Mouse (Mus musculus): ENCODE measurements around the gene C1qtnf9.

DNA sequence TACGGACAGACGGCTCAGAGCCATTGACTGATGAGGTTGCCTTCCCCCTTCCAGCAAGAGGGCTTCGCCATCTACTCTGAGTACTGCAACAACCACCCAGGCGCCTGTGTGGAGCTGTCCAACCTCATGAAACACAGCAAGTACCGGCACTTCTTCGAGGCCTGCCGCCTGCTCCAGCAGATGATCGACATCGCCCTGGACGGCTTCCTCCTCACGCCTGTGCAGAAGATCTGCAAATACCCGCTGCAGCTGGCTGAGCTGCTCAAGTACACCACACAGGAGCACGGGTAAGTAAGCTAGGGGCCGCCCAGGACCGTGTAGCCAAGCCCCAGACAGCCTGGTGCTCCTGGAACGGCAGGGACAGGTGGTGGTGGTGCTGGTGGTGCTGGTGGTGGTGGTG, 16.4 kb upstream of the C1qtnf9 start:
- no peak for TF ChIP-seq CTCF (IDR thresholded peaks at IDR 0.05; ENCODE audit: low read depth, low read length)
- no peak for TF ChIP-seq POLR2A (IDR thresholded peaks at IDR 0.05; ENCODE audit: extremely low read depth, insufficient read depth, low read length)
